Mouse (Mus musculus): Measurements from ENCODE around the gene Sh2d1a. TPM values are rescaled to one million over a fixed set of nuclear protein-coding genes. Genes with fewer than 3 reads are reported as not detected.
A peak's percentile ranks its signal among the peaks of the same experiment; 100 is the strongest.

The Sh2d1a gene
- not detected for total RNA-seq (2021)
- long read RNA-seq, experiment 1, result 0 reads
- long read RNA-seq, experiment 2, result 0 reads

DNA sequence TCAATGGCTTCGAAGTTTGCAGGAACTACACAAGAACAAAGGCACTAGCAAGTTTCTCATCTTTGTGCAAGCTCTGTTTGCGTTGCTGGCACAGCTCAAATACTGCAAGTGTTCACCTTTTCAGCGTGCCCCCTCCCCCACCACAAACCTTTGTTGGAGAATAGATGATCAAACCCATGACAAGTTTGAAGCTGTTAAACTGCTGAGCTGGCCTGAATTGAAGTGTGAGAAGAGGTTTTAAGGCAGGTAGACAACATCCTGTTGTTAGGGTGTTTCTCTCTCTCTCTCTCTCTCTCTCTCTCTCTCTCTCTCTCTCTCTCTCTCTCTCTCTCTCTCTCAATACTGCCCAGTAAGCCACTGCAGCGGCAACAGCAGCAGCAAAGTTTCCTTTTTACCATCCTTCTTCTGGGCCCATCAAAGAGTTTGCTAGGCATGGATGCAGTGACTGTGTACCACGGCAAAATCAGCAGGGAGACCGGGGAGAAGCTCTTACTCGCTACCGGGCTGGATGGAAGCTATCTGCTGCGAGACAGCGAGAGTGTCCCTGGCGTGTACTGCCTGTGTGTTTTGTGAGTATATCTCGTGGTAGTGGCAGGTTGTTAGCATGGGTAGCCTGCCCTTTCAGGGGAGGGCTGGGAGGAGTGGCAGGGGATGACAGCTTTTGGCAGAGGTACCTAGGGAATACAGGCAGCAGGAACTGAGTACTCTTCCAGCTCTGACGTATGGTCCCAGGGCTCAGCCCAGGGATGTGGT, at the start of gene Sh2d1a:
Gene Sh2d1a, plus strand, starts transcription at position 163 of the 753 bp plus-strand sequence.
- no peak for DNase-seq

DNA sequence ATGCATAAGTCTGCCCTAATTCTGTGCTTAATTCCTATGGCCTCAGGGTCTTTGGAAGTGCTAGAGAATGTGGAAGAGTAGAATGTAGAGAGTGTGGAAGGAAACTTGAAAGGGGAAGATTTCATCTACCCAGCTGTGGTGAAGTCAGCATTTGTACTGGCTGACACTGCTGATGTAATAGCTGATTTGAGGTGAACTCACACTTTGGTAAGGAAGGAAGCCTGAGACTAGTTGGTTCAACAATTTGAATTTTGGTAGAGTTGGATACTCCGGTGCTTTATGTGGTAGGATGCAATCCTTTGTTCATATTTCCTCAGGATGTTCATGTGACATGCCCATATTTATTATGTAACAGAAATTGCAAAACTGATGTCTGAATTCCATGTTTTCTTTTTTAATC, 49.3 kb upstream of the Sh2d1a start:
- no peak for DNase-seq

DNA sequence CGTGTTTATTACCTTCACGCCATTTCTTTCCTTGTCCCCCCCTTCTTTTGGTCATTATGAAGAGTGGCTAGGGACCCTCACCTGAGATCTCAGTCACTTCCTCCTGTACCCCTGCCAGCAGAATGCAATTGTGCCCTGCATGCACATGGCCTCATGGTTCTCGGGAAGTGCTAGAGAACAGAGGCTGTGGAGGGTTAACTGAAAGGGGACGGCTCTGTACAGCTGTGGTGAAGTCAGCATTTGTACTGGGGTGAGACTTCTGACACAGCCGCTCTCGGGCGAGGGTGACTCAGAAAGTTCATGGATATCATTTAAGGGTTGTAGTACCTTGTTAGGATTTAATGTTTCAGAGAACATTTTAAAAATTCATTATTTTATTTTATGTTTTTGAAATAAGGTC, 47.7 kb upstream of the Sh2d1a start:
- no peak for DNase-seq

DNA sequence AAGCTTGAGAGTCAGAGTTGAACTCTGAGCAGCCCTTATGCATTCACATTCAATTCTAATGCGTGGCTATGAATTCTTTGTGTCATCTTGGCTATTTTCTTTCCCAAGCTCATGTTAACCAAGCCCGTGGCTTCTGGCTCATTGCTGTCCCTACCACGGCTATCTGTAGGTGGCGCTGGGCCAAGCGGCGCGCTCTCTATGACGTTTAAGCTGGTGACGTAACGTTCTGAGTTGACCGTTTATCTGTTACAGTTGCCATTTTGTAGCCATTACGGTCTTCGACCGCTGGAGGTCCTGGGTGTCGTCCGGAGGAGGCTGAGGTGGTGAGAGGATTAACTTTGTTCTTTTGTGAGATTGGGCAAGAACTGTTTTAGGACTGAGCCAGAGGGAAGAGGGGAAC, 12.8 kb upstream of the Sh2d1a start, which contains the start of gene Tex13c2:
Gene Tex13c2, plus strand, starts transcription at position 246 of the 400 bp plus-strand sequence.
- DNase-seq, result no peak

DNA sequence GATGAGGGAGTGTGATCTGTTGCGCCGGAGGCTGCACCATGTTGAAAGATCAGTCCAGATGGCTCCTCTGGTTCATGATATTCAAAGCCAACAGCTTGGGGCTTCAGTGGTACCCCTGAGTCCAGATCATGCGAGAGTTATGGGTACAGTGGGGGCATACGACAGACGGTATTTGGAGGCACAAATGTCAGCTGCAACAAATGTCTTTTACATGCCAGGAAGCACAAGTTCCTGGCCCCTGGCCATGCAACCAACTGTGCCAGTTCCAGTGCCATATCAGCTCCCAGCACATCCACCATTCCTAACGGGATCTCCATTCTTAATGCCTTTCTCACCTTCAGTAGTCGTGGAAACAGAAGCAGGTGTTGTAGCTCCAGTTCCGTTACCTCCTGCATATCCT, 11.9 kb upstream of the Sh2d1a start:
- no peak for DNase-seq

DNA sequence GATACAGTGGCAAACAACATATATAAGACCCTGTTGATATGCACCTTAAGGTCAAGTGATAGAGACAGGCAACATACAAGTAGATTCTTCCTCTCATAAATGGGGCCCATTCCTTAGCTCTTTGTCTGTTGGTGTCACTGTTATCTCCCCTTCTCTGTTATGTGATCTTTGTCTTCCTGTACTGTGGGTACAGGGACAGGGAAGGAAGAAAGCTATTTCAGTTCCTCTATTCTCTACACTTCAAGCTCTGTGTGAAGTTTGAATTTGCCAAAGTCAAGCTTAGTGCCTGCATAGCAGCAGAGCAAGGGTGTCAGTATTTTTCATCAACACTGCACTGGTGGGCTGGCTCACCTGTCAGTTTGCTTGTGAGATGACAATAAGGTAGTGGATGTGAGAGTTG, 1.7 kb upstream of the Sh2d1a start:
- DNase-seq, result no peak

DNA sequence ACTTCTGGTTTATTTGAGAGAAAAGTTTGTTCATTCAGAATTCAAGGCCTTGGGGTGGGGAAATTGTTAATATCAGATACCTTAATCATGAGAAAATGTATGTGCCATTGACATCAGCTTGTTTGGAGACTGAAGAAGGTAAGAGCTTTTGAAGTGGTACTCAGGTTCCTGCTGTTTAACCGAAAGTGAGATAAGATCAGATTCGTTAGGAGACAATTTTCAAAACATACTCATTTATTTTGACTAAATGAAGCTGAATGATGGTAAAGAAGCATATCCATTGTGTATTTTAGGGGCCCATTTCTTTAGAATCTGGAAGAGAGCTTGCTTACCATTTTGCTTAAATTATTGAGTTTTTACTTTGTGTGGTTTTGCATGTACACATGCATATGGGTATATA, 8.9 kb downstream of the Sh2d1a start:
- no peak for DNase-seq

DNA sequence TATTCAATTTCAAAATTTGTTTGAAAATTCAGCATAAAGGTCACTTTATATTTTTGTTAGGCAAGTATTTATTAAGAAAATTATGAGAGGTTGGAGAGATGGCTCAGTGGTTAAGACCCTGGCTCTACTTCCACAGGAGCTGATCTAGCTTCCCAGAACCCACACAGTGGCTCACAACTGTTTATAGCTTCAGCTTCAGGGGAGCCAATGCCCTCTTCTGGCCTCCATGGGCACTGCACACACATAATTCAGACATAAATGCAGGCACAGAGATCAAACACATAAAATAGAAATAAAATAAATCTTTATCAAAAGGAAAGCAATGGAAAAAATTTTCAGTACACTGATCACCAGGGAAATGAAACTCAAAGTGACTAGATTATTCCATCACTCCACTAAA, 10.3 kb downstream of the Sh2d1a start:
- DNase-seq, result peak in 1 of 2 experiments; percentile 2

DNA sequence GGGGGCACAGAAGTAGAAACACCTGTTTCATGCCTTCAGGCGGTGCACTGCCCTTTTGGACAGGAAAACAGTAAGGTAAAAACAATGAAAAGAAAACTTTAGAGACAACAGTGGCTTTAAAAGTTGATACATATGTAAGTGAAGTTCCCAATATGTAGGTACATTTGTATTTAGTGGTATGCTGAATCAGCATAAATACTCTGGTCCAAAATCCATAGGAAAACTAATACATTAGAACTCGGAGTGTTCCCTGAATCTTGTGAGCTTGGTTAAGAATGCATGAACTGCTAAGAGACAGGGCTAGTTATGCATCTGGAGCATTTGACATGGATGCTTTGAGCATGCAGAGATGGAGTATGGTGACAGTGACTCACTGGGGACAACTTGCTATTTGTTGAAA, 20.6 kb downstream of the Sh2d1a start:
- no peak for DNase-seq

DNA sequence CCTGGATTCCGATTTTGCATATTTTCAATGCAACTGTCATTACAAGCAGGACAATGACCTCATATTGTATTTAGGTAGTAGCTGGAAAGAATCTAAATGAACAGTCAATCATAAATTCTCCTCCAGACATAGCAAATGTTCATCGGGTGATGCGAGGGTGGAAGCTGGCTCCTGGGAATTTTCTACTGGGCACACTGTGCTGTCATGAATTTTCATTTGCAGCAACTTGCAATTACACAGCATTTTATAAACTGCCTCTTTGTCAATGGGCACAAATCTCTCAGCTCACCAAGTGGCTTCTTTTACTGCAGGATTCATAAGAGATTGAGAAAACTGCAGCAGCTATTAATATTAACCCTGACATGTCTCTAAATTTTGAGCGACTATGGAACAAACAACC, 28.4 kb downstream of the Sh2d1a start:
- no peak for DNase-seq

DNA sequence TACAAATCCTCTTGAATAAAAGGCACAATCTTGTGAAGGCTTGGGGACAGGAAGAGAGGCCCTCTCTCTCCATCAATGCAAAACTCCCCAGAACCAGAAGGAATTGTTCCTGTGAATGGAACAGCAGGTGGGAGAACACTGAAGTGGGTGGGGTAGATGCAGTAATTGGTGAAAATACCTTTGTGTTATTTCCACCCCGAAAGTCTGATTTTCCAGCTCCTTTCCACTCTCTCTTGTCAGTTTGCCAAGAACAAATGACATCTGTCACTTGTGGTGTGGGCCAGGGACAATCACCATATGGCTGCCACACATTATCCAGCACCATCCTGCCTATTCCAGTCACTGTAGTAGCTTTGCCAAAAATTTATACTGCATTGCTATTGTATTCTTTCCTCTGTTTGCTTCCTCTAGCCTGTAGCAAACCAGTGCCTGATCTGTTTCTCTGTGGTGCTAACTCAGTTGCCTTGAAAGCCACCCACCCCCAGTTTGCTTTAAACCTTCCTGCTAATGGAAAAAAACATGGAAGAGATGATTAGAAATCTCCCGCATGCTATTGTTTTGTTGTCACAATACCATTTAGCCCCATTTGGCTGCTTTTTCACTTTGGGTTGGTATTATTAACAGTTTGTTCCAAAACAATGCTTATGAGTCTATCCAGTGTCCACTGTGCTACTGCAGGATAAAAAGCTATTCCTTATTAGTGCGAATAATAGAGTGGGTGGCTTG, 37.9 kb downstream of the Sh2d1a start:
- DNase-seq, result no peak

DNA sequence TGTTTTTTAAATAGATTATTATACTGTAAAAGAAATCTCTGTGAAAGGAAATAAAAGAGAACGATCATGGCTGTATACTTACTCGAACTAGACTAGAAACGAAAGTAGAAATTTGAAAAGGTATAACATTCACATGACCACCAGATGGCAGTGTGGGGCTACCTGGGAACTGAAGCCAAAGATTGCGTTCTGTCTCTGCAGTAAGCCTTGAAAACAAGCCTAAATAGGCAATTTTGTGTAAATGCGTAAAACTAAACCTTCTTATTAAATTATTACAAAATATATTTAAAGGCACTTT, 38.5 kb downstream of the Sh2d1a start:
- DNase-seq, result peak; percentile 64 to 69

DNA sequence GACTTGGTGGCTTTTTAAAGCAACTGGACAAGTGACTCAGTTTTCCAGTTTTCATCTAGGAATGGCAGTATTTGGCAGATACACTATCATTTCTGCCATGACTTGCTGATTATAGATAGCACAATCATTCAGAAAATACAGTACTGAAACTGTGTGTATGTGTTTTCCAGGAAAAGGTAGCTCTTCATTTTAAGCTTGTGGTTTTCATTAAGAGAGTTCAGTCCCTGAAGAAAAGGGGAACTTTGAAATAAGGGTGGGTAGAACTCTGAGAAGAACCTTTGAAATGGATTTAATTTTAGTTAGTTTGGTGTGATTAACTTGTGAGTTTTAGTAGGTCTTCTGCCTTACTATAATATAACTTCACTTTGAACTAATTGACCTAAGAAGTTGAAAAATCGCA, 42.8 kb downstream of the Sh2d1a start:
- DNase-seq, result no peak

DNA sequence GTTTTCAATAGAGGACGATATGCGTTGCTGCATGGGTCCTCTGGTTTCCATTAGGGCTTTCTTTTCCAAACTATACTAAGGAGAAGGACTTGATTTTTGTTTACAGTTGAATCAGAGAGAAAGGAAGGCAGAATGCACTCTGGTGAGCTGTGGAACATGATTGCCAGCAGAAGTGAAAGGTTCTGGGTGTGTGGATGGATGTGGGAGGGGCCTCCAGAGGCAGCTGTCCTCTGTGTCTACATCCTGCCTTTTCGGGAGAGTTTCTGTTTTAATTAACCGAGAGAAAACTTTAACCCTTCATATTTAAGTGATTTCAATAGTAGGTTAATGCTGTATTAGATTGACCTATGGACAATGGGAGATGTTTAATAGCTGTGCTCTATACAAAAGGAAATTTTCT, 46.3 kb downstream of the Sh2d1a start:
- DNase-seq, result no peak

DNA sequence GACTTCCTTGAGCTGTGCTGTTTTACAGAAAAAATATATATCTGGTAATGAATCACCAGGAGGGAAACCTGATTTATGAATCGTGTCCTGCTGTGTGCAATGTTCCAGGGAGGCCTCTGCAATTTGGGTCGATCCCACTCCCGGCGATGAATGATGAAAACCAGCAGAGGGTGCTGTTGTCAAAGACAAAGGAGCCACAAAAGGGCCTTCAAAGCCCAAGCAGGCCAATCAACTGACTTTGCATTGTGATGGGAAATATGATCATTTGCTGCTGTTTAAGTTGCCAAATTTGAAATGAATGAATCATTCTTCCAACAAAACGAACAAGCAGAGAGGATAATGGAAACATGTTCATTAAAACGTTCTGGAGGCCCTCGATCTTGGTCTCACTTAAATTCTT, 55.0 kb downstream of the Sh2d1a start:
- DNase-seq, result peak; percentile 23 to 49

DNA sequence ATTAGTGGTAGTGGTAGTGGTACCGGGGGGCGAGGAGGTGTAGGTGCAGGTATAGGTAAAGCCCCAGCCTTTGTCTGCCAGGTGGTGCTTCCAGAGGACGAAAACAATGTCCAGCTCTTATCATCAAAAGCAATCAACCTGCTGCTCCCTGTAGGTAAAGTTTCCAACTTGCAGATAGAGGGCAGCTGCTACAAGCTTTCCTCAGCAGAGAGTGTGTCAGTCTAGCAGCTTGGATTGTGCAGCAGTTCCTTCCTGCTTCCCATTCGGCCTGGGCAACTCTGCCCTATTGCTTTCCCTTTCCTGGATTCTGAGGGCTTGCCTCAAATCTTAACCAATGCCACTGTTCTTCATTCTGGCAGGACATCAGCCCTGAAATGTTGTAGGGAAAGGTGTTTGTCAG, 56.4 kb downstream of the Sh2d1a start:
- no peak for DNase-seq

Other genes starting within 250 kb of the Sh2d1a start
- not detected for gene Tex13c2, start 12.8 kb upstream of the Sh2d1a start, total RNA-seq (2021)